Mouse (Mus musculus) 416B (cell line): ENCODE results near the gene Akap3.

Source experiments
- DNase-seq: peaks from one replicate; pipeline ENCODE4 v3.0.0; 2011; ENCODE audit warnings: low read depth

Gene Akap3

GRCm38 (mm10) chr6:126852881-126853280 lies at the start of gene Akap3:
Gene Akap3, plus strand, starts transcription at chr6:126853098.
- DNase-seq = peak; percentile 11

GRCm38 (mm10) chr6:126806783-126807182 lies 46.1 kb upstream of the Akap3 start:
- peak; percentile 42 for DNase-seq

GRCm38 (mm10) chr6:126808134-126808533 lies 44.8 kb upstream of the Akap3 start:
- no peak for DNase-seq

- DNase-seq = no peak
Observed at GRCm38 (mm10) chr6:126808561-126808960, 44.3 kb upstream of the Akap3 start.

- peak; percentile 30 for DNase-seq
Observed at GRCm38 (mm10) chr6:126811481-126811880, 41.4 kb upstream of the Akap3 start.

- DNase-seq = no peak
Observed at GRCm38 (mm10) chr6:126815206-126815750, 37.6 kb upstream of the Akap3 start.

- no peak for DNase-seq
Observed at GRCm38 (mm10) chr6:126816338-126816737, 36.6 kb upstream of the Akap3 start.

- peak; percentile 80 for DNase-seq
Observed at GRCm38 (mm10) chr6:126823087-126823486, 29.8 kb upstream of the Akap3 start.

- peak; percentile 31 for DNase-seq
Observed at GRCm38 (mm10) chr6:126836628-126837027, 16.3 kb upstream of the Akap3 start.

- peak; percentile 94 for DNase-seq
Observed at GRCm38 (mm10) chr6:126848712-126849704, 3.9 kb upstream of the Akap3 start, which contains the start of gene Ndufa9. Gene Ndufa9, minus strand, starts transcription at chr6:126849136.

GRCm38 (mm10) chr6:126877118-126877517 lies 24.2 kb downstream of the Akap3 start:
- DNase-seq = peak; percentile 58

- no peak for DNase-seq
Observed at GRCm38 (mm10) chr6:126907378-126907777, 54.5 kb downstream of the Akap3 start.

- no peak for DNase-seq
Observed at GRCm38 (mm10) chr6:126907876-126908275, 55.0 kb downstream of the Akap3 start.

- DNase-seq = no peak
Observed at GRCm38 (mm10) chr6:126910727-126911126, 57.8 kb downstream of the Akap3 start.

GRCm38 (mm10) chr6:126914928-126915327 lies 62.0 kb downstream of the Akap3 start:
- no peak for DNase-seq

GRCm38 (mm10) chr6:126921111-126921881 lies 68.4 kb downstream of the Akap3 start, which contains the start of gene Dyrk4:
Gene Dyrk4, minus strand, starts transcription at chr6:126921839.
- DNase-seq = no peak
